Mouse (Mus musculus): ENCODE measurements around the gene Sirpa.

Gene Sirpa

DNA sequence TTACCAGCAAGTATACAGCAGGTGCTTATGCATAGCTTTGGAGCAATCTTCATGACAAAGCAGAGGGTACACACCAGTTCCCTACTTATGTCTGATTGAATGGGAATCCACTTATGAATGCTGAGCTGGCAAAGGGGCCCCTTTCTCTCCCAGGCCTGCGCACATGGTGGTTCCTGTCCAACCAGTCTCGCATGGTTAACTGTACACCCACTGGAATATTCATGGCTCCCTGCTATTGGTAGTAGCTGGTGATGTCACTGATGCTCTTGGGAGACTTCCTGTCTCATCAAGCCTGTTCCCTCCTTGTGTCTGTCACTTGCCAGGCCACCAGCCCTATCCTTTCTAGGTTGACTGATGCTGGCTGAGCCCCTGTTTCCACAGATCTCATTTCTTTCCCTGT lies 14.3 kb downstream of the Sirpa start:
- DNase-seq: no peak

DNA sequence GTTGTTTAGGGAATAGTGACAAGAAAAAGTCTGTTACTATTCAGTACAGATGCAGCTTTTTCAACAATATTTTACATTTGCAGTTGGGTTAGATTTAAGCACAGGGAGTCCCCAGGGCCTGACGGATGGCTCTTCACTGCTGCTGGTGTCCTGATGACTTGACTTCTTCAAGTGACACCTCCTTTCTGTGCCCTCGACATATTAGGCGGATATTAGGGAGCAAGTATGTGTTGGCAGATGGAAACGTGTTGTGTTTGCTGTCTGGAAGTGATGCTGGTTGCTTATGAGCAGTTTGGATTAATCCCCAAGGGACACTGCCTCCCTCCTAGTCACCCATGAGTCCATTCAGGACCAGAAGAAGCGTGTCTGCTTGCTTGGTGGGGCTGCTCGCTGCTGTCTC lies 21.3 kb downstream of the Sirpa start:
- no peak for DNase-seq

DNA sequence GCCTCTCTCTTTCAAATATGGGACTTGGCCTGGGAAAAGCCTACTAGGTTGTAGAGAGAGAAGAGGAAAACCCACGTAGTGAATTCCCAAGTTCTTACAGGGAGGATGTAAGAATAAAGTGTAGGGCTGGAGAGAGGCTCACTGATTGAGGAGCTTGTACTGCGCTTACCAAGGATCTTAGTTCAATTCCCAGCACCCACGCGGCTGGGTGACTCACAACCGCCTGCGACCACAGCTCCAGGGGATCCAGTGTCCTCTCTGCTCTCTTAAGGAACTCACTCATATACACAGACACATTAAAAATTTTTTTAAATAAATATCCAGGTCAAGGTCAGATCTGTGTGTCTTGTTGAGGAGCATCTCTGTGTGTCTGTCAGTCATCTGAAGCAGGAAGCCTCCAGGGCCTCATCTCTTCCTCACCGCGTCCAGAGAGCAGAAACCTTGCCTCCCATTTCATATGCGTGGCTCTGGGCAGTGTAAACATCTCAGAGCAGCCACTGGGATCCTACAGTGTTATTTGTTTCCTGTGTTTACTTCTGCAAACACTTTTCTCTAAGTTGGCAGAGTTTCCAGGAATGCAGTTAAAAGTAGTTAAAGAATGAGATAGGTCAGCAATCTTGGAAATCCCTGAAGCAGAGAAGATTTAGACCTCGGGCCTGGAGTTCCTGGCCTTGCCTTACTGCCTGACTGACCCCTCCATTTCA lies 22.0 kb downstream of the Sirpa start:
- DNase-seq: no peak

DNA sequence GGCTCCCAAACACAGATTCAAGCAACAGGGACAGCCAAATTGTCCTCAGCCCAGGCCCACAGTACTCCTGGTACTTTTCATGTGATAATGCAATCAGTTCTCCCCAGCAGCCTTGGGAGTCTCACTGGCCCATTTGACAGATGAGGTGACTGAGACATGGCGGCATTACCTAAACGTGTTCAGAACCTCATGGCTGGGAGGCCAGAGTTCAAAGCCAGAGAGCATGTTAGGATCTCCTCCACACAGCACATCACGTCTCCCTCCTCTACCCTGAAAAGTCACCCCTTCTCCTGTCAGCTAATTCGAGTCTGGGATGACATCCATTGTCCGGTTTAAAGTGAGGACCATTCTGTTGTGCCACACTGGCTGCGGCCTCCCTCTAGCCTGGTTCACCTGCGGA lies 27.5 kb downstream of the Sirpa start:
- no peak for DNase-seq

DNA sequence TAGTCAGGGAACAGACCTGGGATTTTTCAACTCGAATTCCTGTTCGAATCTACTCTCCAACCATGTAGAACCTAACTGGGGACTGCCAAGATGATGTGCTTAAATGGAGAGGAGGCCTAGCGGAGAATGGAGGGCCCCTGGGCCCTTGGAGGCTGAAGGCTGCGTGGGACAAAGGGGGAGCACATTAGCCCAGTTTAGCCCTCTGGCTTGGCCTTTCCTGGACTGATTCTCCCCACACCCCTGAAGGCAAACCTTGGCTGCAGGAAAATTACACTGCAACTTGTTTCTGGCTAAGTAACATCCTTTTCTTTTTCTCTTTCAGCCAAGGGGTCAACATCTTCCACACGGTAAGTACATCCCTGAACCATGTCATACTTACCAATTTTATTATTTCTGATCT lies 28.2 kb downstream of the Sirpa start:
- DNase-seq: no peak

DNA sequence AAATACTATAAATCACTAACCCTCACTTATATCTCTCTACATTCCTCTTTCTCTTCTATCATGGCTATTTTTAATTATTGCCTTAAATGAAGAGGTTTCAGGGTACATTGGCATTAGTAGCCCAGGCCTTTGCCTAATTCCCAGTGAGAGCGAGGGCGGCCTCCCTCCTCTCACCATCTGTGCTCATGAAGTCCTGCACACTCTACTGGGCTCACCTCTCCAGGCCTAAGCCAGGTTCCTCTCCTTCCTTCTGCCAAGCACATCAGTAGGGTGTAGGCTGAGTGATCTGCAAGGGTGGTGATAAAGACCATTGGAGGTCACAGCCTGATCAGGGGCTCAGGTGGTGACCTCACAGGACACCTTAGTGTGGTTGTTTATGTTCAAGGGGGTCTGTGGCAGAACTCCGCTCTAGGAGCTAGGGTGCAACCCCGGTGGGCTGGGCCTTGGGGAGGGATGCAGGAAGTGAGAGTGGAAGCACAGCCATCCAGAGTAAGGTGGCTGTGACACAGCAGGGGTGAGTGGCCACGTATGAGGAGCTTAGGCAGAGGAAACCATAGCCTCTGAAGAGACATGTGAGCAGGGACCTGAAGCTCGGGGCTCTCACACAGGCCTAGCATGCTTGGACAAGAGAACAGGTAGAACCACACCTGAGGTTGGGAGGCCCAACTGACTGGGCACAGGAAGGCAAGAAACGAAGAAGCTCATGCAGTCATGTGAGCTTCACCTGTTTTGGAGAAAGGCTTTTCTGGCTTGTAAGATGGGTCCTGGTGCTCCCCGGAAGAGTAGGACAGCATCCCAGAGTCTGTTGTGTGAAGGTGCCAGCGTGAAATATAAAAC lies 29.2 kb downstream of the Sirpa start:
- no peak for DNase-seq

DNA sequence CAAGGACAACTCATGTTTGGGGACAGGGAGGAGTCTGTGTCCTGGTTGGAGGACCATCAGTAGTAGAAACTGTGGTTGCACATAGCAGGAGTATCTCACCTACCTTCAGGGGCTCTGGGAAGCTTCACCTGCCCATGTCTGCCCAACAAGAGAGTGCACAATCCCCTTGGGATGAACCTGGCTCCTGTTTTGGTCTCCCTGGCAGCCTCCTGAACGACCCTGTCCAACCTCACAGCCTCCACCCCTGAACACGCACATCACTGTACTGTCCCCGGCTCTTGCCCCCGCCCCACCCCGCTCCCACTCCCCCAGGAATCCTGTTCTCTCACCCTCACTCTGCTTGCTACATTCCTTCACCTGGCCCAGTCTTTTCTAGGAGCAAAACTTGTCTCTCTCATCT lies 30.3 kb downstream of the Sirpa start:
- DNase-seq: no peak

DNA sequence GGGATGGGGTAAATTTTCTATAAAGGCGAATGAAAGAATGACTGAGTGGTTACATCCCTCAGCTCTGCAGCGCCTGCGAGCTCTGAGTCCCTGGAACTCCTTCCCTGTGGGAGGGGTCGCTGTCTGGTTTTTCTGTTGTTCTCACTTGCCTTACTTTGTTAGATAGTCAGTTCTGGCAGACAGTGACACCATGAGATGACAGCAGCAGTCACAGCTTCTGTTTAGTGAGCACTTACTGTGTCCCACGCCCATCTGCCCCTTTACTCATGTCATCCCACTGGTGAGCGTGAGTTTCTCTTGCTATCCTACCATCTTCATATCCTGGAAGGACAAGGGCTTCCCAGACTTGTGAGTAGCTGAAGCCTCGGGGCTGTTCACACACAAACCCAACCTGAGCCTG lies 31.1 kb downstream of the Sirpa start:
- no peak for DNase-seq

DNA sequence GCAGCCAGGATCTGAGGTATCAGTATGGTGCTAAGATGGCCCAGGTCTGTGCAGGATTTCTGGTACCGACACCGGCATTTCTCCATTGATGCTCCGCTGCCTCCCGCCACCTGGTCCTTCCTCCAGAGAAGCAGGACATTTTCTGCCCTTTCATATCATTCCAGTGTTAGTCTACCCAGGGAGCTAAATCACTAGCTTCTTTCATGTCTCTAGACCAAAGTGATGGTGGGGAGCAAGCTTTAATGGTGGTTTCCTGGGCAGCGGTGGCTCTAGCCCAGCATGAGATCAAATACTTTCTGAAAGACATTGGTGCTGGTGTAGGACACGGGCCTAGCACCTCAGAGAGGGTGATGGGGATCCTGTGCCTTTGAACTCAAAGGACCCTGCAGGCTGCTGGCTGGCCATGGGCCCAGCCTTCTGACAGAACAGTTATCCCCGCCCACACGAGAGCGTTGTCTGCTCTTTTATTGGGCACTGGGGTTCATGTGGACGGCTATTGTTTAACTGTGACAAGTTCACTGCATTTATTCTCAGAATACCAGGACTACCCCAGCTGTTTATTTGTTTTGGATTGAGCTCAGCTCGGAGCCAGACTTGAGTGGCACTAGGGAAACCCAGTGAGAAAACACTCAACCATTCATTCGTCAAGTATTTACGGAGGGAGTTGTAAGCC lies 31.7 kb downstream of the Sirpa start:
- no peak for DNase-seq

DNA sequence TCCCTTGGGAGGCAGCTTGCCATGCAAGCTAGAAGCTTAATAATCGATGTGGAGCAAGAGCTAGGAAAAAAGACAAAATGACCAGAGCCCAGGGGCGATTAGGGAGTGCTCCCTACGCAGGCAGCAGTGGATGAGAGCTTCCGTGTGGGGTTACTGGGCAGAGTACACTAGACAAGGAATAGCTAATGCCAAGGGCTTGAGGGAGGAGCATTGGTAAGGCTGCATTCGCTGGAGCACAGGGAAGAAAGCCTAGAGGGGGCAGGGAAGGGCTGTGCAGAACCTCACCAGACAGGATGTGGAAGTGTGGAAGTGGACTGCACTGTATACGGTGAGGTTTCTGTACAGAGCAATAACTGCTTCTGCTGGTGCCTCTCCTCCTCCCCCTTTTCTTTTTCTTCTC lies 32.3 kb downstream of the Sirpa start:
- no peak for DNase-seq

DNA sequence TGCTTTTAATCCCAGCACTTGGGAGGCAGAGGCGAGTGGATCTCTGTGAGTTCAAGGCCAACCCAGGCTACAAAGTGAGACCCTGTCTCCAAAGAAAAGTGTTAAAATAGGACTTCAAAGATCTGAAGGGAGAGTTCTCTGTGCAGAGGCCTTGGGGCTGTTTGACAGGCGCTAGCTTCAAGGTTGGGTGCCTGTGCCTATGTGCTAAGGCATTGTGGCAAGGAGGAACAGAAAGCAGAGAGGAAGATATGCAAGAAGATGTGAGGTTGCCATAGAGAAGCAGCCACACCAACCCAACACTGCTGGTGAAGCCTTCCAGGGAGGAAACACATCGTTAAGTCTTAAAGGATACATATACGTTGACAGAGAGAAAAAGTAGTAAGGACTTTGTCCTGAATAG lies 33.2 kb downstream of the Sirpa start:
- no peak for DNase-seq

DNA sequence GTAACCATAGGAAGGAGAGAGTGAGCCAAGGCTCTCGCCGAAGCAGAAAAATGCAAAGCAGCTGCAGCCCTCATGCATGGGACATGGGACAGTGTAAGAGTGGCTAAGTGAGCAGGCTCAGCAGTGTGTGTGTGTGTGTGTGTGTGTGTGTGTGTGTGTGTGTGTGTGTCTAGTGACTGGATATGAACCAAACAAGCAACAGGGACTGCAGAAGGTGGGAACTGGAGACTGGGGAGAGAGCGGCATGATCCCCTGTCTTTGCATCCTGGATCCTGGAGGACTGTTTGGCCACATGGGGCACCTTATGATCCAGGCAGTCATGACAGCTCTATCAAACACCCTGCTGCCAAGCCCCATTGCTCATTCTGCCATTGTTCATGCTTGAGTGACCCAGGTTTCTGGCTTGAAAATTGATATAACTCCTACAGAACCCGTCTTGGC lies 34.0 kb downstream of the Sirpa start:
- no peak for DNase-seq

DNA sequence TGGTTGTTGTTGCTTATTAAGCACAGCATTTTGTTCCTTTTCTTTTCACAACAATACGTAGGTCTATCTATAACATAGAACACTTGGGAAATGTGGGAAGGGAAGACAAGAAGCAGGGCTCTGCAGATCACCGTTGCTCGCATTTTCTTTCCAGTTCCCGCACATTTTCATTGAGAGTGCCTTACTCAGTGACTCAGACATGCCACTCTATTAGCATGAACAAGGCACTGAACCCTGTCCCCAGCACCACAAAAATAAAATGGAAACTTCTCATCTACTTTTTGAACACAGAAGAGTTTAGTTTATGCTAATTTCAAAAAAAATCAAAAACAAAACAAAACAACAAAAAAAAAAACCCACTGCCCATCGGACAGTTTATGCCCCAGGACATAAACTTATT lies 34.5 kb downstream of the Sirpa start:
- DNase-seq: no peak

DNA sequence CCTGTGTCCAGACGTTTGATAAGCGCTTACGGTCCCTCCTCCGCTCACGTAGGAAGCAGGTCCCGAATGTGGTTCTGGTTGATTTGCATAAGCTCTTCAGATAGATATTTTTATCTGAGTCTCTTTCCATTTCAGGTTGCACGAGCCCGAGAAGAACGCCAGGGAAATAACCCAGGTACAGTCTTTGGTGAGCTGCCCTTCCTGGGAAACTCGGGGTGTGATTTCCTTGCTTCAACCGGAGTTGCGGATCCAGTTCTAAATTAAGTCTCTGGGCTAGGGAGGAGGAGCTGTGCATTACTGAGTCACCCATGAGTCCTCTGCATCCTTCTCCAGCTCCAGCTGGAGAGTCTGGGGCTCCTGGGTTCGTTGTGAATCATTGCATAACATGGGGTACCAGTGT lies 35.2 kb downstream of the Sirpa start:
- DNase-seq: no peak

DNA sequence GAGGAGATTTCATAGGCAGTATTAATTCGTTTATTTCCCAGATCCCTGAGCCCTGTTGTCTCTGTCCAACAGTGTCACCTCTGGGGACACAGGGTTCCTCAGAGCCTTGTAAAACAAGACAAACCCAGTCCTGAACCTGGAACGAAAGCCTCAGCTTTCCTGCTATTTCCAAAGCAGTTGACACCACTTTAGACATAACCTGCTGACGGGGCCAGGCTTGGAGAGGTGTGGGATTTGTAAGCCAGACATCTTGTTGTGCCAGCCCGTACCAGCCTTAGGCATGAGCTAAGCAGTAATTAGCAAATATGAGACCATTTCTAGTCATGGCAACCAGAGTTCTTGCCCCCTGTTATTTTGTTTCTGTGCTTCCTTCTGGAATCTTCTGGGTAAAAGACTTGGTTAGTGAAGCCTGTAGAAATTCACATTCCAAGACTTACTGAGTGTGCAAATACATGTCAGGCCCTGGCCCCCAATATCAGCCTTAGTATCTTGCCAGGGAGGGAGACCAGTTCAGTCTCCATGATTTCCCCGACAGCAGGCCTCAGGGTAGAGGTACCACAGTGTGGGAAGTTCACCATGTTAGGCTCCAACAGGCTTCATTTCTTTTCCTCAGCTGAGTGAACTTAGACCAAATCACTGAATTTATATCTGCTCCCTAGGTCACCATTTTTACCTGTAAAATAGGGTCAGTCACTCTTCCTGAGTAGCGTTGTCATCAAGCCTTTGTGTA lies 36.0 kb downstream of the Sirpa start:
- no peak for DNase-seq

DNA sequence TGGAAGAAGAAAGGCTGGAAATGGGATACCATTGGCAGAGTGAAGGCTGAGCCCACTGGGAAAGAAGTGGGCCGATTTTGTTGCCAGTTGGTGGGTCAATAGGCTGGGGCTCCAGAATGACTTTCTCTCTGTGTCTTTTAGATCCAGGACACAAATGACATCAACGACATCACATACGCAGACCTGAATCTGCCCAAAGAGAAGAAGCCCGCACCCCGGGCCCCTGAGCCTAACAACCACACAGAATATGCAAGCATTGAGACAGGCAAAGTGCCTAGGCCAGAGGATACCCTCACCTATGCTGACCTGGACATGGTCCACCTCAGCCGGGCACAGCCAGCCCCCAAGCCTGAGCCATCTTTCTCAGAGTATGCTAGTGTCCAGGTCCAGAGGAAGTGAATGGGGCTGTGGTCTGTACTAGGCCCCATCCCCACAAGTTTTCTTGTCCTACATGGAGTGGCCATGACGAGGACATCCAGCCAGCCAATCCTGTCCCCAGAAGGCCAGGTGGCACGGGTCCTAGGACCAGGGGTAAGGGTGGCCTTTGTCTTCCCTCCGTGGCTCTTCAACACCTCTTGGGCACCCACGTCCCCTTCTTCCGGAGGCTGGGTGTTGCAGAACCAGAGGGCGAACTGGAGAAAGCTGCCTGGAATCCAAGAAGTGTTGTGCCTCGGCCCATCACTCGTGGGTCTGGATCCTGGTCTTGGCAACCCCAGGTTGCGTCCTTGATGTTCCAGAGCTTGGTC lies 37.3 kb downstream of the Sirpa start:
- no peak for DNase-seq

DNA sequence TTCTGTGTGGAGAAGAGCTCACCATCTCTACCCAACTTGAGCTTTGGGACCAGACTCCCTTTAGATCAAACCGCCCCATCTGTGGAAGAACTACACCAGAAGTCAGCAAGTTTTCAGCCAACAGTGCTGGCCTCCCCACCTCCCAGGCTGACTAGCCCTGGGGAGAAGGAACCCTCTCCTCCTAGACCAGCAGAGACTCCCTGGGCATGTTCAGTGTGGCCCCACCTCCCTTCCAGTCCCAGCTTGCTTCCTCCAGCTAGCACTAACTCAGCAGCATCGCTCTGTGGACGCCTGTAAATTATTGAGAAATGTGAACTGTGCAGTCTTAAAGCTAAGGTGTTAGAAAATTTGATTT lies 37.9 kb downstream of the Sirpa start:
- no peak for DNase-seq

DNA sequence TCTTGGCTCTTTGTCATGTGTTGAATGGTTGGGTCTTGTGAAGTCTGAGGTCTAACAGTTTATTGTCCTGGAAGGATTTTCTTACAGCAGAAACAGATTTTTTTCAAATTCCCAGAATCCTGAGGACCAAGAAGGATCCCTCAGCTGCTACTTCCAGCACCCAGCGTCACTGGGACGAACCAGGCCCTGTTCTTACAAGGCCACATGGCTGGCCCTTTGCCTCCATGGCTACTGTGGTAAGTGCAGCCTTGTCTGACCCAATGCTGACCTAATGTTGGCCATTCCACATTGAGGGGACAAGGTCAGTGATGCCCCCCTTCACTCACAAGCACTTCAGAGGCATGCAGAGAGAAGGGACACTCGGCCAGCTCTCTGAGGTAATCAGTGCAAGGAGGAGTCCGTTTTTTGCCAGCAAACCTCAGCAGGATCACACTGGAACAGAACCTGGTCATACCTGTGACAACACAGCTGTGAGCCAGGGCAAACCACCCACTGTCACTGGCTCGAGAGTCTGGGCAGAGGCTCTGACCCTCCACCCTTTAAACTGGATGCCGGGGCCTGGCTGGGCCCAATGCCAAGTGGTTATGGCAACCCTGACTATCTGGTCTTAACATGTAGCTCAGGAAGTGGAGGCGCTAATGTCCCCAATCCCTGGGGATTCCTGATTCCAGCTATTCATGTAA lies 38.5 kb downstream of the Sirpa start:
- DNase-seq: no peak

DNA sequence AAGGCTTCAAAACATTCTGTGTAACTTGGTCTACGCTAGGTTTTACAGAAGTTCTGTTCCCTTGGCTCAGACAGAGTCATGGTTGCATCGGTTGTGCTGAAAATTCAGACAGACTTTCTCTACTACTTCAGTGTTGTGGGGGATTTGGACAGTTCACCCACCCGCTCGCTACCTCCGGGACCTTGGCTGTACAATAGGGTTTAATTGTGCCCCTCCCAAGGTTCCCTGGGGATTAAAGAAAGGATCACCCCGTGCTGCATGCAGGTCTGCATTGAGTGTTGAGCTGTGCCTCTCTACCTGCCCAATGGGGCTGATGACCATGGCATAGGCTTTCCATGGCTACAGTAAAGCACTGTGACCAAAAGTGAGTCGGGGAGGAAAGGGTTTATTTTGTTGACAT lies 39.7 kb downstream of the Sirpa start:
- DNase-seq: no peak

DNA sequence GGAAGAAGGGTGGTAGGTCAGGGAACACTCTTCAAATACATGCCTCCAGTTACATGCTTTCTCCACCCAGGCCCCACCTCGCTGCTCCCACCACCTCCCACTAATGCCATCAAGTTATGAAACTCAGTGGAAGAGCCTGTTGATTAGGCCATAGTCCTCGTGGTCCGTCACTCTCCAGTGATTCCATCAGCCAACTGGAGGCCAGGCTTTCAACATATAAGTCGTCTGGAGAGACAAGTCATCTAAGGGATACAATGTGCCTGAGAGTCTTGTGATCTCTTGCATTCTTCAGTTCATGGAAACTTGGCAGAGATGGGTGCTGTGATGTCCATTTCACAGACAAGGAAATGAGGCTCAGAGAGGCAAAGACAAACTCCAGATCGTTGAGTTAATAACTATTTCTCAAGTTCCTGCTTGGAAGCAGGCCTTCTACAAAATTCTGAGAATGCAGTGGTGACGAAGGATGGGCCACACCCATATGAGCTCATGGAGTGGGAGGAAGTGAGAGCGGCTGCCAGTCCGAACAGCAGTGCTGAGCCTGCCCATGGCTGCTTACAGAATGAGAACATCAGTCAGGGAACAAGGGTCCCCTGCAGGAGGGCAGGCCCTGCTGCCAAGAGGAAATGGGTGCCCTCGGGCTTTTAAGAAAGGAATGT lies 40.6 kb downstream of the Sirpa start:
- DNase-seq: no peak

DNA sequence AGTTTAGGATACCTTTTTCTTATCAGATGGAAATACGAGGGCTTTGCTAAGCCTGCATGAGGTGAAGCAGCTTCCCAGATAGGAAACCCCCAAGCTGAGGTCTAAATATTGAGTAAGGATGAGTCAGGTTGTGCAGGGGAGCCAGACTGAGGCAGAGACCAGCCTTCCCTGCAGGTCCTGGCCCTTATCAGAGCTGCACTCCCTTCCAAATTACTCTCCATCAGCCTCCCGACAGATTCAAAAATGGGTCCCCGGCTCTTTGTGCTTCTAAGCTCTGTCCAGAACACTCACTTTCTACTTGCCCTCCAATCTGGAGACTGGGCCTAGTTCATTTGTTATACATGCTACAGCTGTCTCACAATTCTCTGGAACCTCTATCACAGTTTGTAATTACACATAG lies 41.3 kb downstream of the Sirpa start:
- no peak for DNase-seq

DNA sequence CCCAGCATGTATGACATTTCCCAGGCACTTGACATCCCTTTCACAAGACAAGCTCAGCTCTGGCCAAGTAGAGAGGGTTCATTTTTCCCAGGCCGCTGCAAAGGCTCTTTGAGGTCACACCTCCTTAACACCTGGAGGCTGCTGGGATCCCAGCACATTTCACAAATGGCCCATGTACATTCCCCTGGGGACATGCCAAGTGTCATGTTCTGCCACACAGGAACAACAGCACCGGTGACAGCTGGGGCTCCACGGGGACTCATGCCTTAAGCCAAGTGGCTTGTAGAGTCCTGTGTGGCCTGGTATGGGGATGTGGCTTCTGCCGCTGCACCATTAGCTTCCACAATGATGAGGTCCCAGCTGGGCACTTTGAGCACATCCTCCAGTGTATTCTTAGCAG lies 60.0 kb downstream of the Sirpa start:
- DNase-seq: no peak
